Mouse (Mus musculus): ENCODE data around the gene Fam13c. TPM values are rescaled to one million over a fixed set of nuclear protein-coding genes. Genes with fewer than 3 reads are reported as not detected.

Gene Fam13c
- polyA plus RNA-seq (2015; fragmentation: Nextera tagmentation; extraction: Ambion mirVana): 33.6 and 36.6 TPM in 2 replicates

- Histone ChIP-seq H3K9me3 (replicated peaks; ENCODE audit: control insufficient read depth, low read length, poor library complexity, severe bottlenecking) (no peaks in the 10 kb centered on the region), H3K36me3 (ENCODE audit: control insufficient read depth, insufficient read depth, low read length) (no peaks in the 10 kb centered on the region), H3K27ac (ENCODE audit: low read length) (peak within 1 kb of the TSS; percentile 90), H3K4me3 (ENCODE audit: low read depth, low read length) (peak within 1 kb of the TSS; percentile 71), H3K4me1 (ENCODE audit: control insufficient read depth, insufficient read depth, low read length) (peaks cover 30% of the 10 kb centered on the region), H3K27me3 (ENCODE audit: control insufficient read depth, insufficient read depth, low read depth, low read length) (no peaks in the 10 kb centered on the region), H3K4me2 (ENCODE audit: low read length) (peak within 1 kb of the TSS; percentile 89), H3K9ac (ENCODE audit: low read depth, low read length) (peak within 1 kb of the TSS; percentile 88)
- WGBS: 7% methylated on average over 24 of the region's 24 CpGs
- peak; percentile 72 for ATAC-seq
These were observed at the start of gene Fam13c for GRCm38 (mm10) chr10:70439676-70440521. Fam13c (plus strand) TSS chr10:70440481.

GRCm38 (mm10) chr10:70395900-70396299, 44.4 kb upstream of the Fam13c start:
- Histone ChIP-seq H3K4me3 (ENCODE audit: low read depth, low read length) (no peak overlapping the region), H3K9ac (ENCODE audit: low read depth, low read length) (no peak overlapping the region), H3K27me3 (ENCODE audit: control insufficient read depth, insufficient read depth, low read depth, low read length) (no peaks in the 10 kb centered on the region), H3K9me3 (replicated peaks; ENCODE audit: control insufficient read depth, low read length, poor library complexity, severe bottlenecking) (peaks cover 11% of the 10 kb centered on the region; the same call in 1 of the 2 replicates), H3K36me3 (ENCODE audit: control insufficient read depth, insufficient read depth, low read length) (no peaks in the 10 kb centered on the region), H3K27ac (ENCODE audit: low read length) (no peak overlapping the region), H3K4me2 (ENCODE audit: low read length) (no peak overlapping the region), H3K4me1 (ENCODE audit: control insufficient read depth, insufficient read depth, low read length) (no peaks in the 10 kb centered on the region)
- ATAC-seq: no peak
- 88% methylated on average over 5 of the region's 5 CpGs for WGBS

GRCm38 (mm10) chr10:70398224-70398623, 42.1 kb upstream of the Fam13c start:
- no peak overlapping the region for H3K9ac ChIP-seq (ENCODE audit: low read depth, low read length)
- no peak overlapping the region for H3K27ac ChIP-seq (ENCODE audit: low read length)
- no peak overlapping the region for H3K4me2 ChIP-seq (ENCODE audit: low read length)
- WGBS: 77% methylated on average over 6 of the region's 6 CpGs
- H3K27me3 ChIP-seq (ENCODE audit: control insufficient read depth, insufficient read depth, low read depth, low read length): no peaks in the 10 kb centered on the region
- H3K4me3 ChIP-seq (ENCODE audit: low read depth, low read length): no peak overlapping the region
- H3K9me3 ChIP-seq (replicated peaks; ENCODE audit: control insufficient read depth, low read length, poor library complexity, severe bottlenecking): peaks cover 6% of the 10 kb centered on the region; the same call in 1 of the 2 replicates
- no peaks in the 10 kb centered on the region for H3K36me3 ChIP-seq (ENCODE audit: control insufficient read depth, insufficient read depth, low read length)
- no peaks in the 10 kb centered on the region for H3K4me1 ChIP-seq (ENCODE audit: control insufficient read depth, insufficient read depth, low read length)
- no peak for ATAC-seq

- no peak overlapping the region for H3K27ac ChIP-seq (ENCODE audit: low read length)
- H3K4me3 ChIP-seq (ENCODE audit: low read depth, low read length): no peak overlapping the region
- WGBS: 78% methylated on average over 4 of the region's 4 CpGs
- no peak overlapping the region for H3K9ac ChIP-seq (ENCODE audit: low read depth, low read length)
- H3K9me3 ChIP-seq (replicated peaks; ENCODE audit: control insufficient read depth, low read length, poor library complexity, severe bottlenecking): no peaks in the 10 kb centered on the region; the same call in 1 of the 2 replicates
- H3K36me3 ChIP-seq (ENCODE audit: control insufficient read depth, insufficient read depth, low read length): no peaks in the 10 kb centered on the region
- no peaks in the 10 kb centered on the region for H3K27me3 ChIP-seq (ENCODE audit: control insufficient read depth, insufficient read depth, low read depth, low read length)
- ATAC-seq: no peak
- no peak overlapping the region for H3K4me2 ChIP-seq (ENCODE audit: low read length)
- H3K4me1 ChIP-seq (ENCODE audit: control insufficient read depth, insufficient read depth, low read length): no peaks in the 10 kb centered on the region
These were observed 38.3 kb upstream of the Fam13c start for GRCm38 (mm10) chr10:70402006-70402405.

GRCm38 (mm10) chr10:70402711-70403110, 37.6 kb upstream of the Fam13c start:
- WGBS: 85% methylated on average over 4 of the region's 4 CpGs

GRCm38 (mm10) chr10:70417811-70418486, 22.3 kb upstream of the Fam13c start:
- Histone ChIP-seq H3K4me3 (ENCODE audit: low read depth, low read length) (no peak overlapping the region), H3K4me1 (ENCODE audit: control insufficient read depth, insufficient read depth, low read length) (peaks cover 9% of the 10 kb centered on the region), H3K27ac (ENCODE audit: low read length) (no peak overlapping the region), H3K27me3 (ENCODE audit: control insufficient read depth, insufficient read depth, low read depth, low read length) (no peaks in the 10 kb centered on the region), H3K9me3 (replicated peaks; ENCODE audit: control insufficient read depth, low read length, poor library complexity, severe bottlenecking) (no peaks in the 10 kb centered on the region), H3K36me3 (ENCODE audit: control insufficient read depth, insufficient read depth, low read length) (no peaks in the 10 kb centered on the region), H3K9ac (ENCODE audit: low read depth, low read length) (no peak overlapping the region), H3K4me2 (ENCODE audit: low read length) (no peak overlapping the region)
- ATAC-seq: no peak
- 93% methylated on average over 6 of the region's 6 CpGs for WGBS

More at GRCm38 (mm10) chr10:70402711-70403110, 37.6 kb upstream of the Fam13c start:
- ATAC-seq: no peak
- H3K4me1 ChIP-seq (ENCODE audit: control insufficient read depth, insufficient read depth, low read length): no peaks in the 10 kb centered on the region
- no peaks in the 10 kb centered on the region for H3K27me3 ChIP-seq (ENCODE audit: control insufficient read depth, insufficient read depth, low read depth, low read length)
- no peak overlapping the region for H3K27ac ChIP-seq (ENCODE audit: low read length)
- no peak overlapping the region for H3K4me3 ChIP-seq (ENCODE audit: low read depth, low read length)
- no peak overlapping the region for H3K4me2 ChIP-seq (ENCODE audit: low read length)
- no peak overlapping the region for H3K9ac ChIP-seq (ENCODE audit: low read depth, low read length)
- H3K9me3 ChIP-seq (replicated peaks; ENCODE audit: control insufficient read depth, low read length, poor library complexity, severe bottlenecking): no peaks in the 10 kb centered on the region; the same call in 1 of the 2 replicates
- H3K36me3 ChIP-seq (ENCODE audit: control insufficient read depth, insufficient read depth, low read length): no peaks in the 10 kb centered on the region

GRCm38 (mm10) chr10:70419282-70420264, 20.7 kb upstream of the Fam13c start:
- 18% methylated on average over 15 of the region's 15 CpGs for WGBS
- no peaks in the 10 kb centered on the region for H3K9me3 ChIP-seq (replicated peaks; ENCODE audit: control insufficient read depth, low read length, poor library complexity, severe bottlenecking)
- peak overlapping the region; percentile 55 for H3K27ac ChIP-seq (ENCODE audit: low read length)
- H3K4me3 ChIP-seq (ENCODE audit: low read depth, low read length): no peak overlapping the region
- peaks cover 9% of the 10 kb centered on the region for H3K4me1 ChIP-seq (ENCODE audit: control insufficient read depth, insufficient read depth, low read length)
- no peak overlapping the region for H3K9ac ChIP-seq (ENCODE audit: low read depth, low read length)
- H3K27me3 ChIP-seq (ENCODE audit: control insufficient read depth, insufficient read depth, low read depth, low read length): no peaks in the 10 kb centered on the region
- H3K36me3 ChIP-seq (ENCODE audit: control insufficient read depth, insufficient read depth, low read length): no peaks in the 10 kb centered on the region
- peak overlapping the region; percentile 17 for H3K4me2 ChIP-seq (ENCODE audit: low read length)
- ATAC-seq: peak; percentile 67

GRCm38 (mm10) chr10:70426373-70426772, 13.9 kb upstream of the Fam13c start:
- H3K4me1 ChIP-seq (ENCODE audit: control insufficient read depth, insufficient read depth, low read length): no peaks in the 10 kb centered on the region
- no peaks in the 10 kb centered on the region for H3K9me3 ChIP-seq (replicated peaks; ENCODE audit: control insufficient read depth, low read length, poor library complexity, severe bottlenecking)
- no peaks in the 10 kb centered on the region for H3K36me3 ChIP-seq (ENCODE audit: control insufficient read depth, insufficient read depth, low read length)
- no peaks in the 10 kb centered on the region for H3K27me3 ChIP-seq (ENCODE audit: control insufficient read depth, insufficient read depth, low read depth, low read length)
- no peak overlapping the region for H3K4me2 ChIP-seq (ENCODE audit: low read length)
- no peak overlapping the region for H3K9ac ChIP-seq (ENCODE audit: low read depth, low read length)
- no peak overlapping the region for H3K27ac ChIP-seq (ENCODE audit: low read length)
- WGBS: 45% methylated on average over 3 of the region's 3 CpGs
- no peak for ATAC-seq
- H3K4me3 ChIP-seq (ENCODE audit: low read depth, low read length): no peak overlapping the region
